Mouse (Mus musculus) neural tube, embryonic 15.5 days (tissue): Measurements from ENCODE around the gene Scgb2b19. TPM values are rescaled to one million over a fixed set of nuclear protein-coding genes. Genes with fewer than 3 reads are reported as not detected.
"Not testable (repeated sequence)": the region's sequence is repeated elsewhere in the genome, so short reads cannot be mapped to it uniquely, and the experiment has no call there.

ENCODE experiments used
- ATAC-seq: fragments of 200-750 bp; cut with Nextera tagmentation; 2 replicates; pipeline ENCODE4 v1.8.0; 2017; ENCODE audit warnings: mild to moderate bottlenecking, moderate TSS enrichment, moderate library complexity; ENCODE audit not compliant: low FRiP score
- H3K27ac ChIP-seq: fragments of 300-500 bp; sonication (generic); replicated peaks from 2 replicates; pipeline ENCODE4 v1.5.1; 2015; ENCODE audit warnings: mild to moderate bottlenecking, inconsistent platforms
- H3K27me3 ChIP-seq: fragments of 300-500 bp; sonication (generic); replicated peaks from 2 replicates; pipeline ENCODE4 v1.6.1; 2015; ENCODE audit warnings: inconsistent platforms
- H3K36me3 ChIP-seq: fragments of 300-500 bp; sonication (generic); 2 replicates; pipeline ENCODE4 v1.6.1; 2015; ENCODE audit warnings: inconsistent platforms
- H3K4me1 ChIP-seq: fragments of 300-500 bp; sonication (generic); 2 replicates; pipeline ENCODE4 v1.6.1; 2015; ENCODE audit warnings: inconsistent platforms
- H3K4me2 ChIP-seq: fragments of 300-500 bp; sonication (generic); 2 replicates; pipeline ENCODE4 v1.6.1; 2015; ENCODE audit warnings: inconsistent platforms, mild to moderate bottlenecking, moderate library complexity
- H3K4me3 ChIP-seq: fragments of 300-500 bp; sonication (generic); replicated peaks from 2 replicates; pipeline ENCODE4 v1.5.1; 2015; ENCODE audit warnings: mild to moderate bottlenecking, inconsistent platforms
- H3K9ac ChIP-seq: fragments of 300-500 bp; sonication (generic); replicated peaks from 2 replicates; pipeline ENCODE4 v1.6.1; 2015; ENCODE audit warnings: mild to moderate bottlenecking, inconsistent platforms
- H3K9me3 ChIP-seq: fragments of 300-500 bp; sonication (generic); replicated peaks from 2 replicates; pipeline ENCODE4 v1.6.1; 2016; ENCODE audit warnings: inconsistent platforms
- WGBS: fragments of 180-500 bp; shearing (Covaris S2); methylation state at CpG from one replicate; pipeline ENCODE4 v1.1.7; 2015; ENCODE audit warnings: mixed read lengths; 5-methylcytosine and 5-hydroxymethylcytosine counted together
- polyA plus RNA-seq: library from polyadenylated mRNA; unstranded; fragments of >200 nt; fragmentation: Nextera tagmentation; extraction: Ambion mirVana; gene quantifications from 2 replicates; pipeline ENCODE4 v1.2.1, GENCODE M21; 2015

Gene Scgb2b19
- not detected in 2 replicates for polyA plus RNA-seq

DNA sequence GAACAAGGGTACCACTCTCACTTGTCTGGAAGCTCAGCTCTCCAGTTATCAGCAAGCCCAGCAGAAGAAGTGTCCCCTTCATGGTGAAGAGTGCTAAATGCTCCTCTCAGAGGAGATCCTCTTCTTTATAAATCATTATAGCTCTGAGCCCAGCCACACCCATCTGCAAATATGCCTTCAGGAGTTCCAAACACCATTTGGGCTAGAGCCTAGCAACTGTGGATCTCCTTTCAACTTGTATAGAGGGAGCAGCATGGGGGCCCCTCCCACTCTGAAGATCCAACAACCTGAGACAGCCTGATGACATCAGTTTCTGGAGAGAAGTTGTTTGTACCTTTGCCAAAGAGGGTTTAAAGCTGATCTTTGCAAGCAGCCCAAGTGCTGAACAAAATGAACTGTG, at the start of gene Scgb2b19:
Scgb2b19 (minus strand) TSS at position 101 of the 400 bp plus-strand sequence.
- not testable (repeated sequence) for ATAC-seq, H3K27ac ChIP-seq, H3K4me3 ChIP-seq, H3K4me2 ChIP-seq, H3K9me3 ChIP-seq, H3K36me3 ChIP-seq, H3K4me1 ChIP-seq, H3K9ac ChIP-seq, H3K27me3 ChIP-seq

DNA sequence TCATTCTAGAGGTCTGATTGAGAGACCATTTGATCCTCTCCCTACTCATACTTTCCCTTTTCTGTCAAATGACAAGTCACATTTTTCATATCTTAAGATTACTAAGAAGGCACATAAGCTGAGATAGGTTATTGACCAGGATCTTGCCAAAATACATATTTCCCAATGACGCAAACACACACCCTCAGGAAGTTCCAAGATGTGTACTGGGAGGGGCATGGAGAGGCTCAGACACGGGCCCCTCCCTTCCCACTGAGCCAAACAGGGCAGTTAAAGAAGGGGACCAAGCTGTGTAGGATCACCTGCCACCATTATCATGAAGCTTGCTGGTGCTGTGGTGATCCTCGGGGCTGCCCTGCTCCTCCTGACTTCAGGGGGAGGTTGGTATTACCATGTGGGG, 6.9 kb upstream of the Scgb2b19 start, which contains the start of gene Scgb1b19:
Scgb1b19 (plus strand) TSS at position 301 of the 400 bp plus-strand sequence.
- H3K36me3 ChIP-seq, H3K9me3 ChIP-seq, H3K9ac ChIP-seq, H3K4me3 ChIP-seq, H3K27me3 ChIP-seq, H3K4me1 ChIP-seq, H3K4me2 ChIP-seq, ATAC-seq, H3K27ac ChIP-seq: not testable (repeated sequence)
- WGBS: 77% methylated on average over 2 of the region's 3 CpGs

Other genes starting within 250 kb of the Scgb2b19 start
- gene Scgb2b17, start 223.8 kb downstream of the Scgb2b19 start, polyA plus RNA-seq: not detected in 2 replicates
- gene Scgb1b17, start 216.9 kb downstream of the Scgb2b19 start, polyA plus RNA-seq: not detected in 2 replicates
- not detected in 2 replicates for gene Scgb2b18, start 106.5 kb downstream of the Scgb2b19 start, polyA plus RNA-seq
- gene Scgb1b18, start 94.8 kb downstream of the Scgb2b19 start, polyA plus RNA-seq: not detected in 2 replicates
- not detected in 2 replicates for gene Scgb1b19, start 7.0 kb upstream of the Scgb2b19 start, polyA plus RNA-seq
- not detected in 2 replicates for gene Scgb2b20, start 86.0 kb upstream of the Scgb2b19 start, polyA plus RNA-seq
- gene Scgb1b20, start 92.9 kb upstream of the Scgb2b19 start, polyA plus RNA-seq: not detected in 2 replicates
- gene Scgb2b21, start 240.1 kb upstream of the Scgb2b19 start, polyA plus RNA-seq: not detected in 2 replicates